Mouse (Mus musculus) kidney, postnatal 0 days (tissue): Measurements from ENCODE around the gene Ppil4. TPM values are rescaled to one million over a fixed set of nuclear protein-coding genes. Genes with fewer than 3 reads are reported as not detected.

ENCODE experiments used
- ATAC-seq: fragments of 200-750 bp; cut with Nextera tagmentation; replicated peaks from 2 replicates; pipeline ENCODE4 v1.8.0; 2017; ENCODE audit warnings: low read depth, moderate number of reproducible peaks, moderate TSS enrichment, moderate library complexity; ENCODE audit not compliant: low FRiP score
- DNase-seq: peaks from one replicate; pipeline ENCODE4 v3.0.0-alpha.2; 2016; ENCODE audit warnings: low spot score
- H3K27ac ChIP-seq: fragments of 300-500 bp; sonication (generic); 2 replicates; pipeline ENCODE4 v1.5.1; 2014; ENCODE audit warnings: mild to moderate bottlenecking
- H3K27me3 ChIP-seq: fragments of 300-500 bp; sonication (generic); 2 replicates; pipeline ENCODE4 v1.6.1; 2014; ENCODE audit warnings: low read length, mixed read lengths; ENCODE audit not compliant: insufficient read depth
- H3K36me3 ChIP-seq: fragments of 300-500 bp; sonication (generic); 2 replicates; pipeline ENCODE4 v1.6.1; 2014; ENCODE audit warnings: low read length, mixed read lengths; ENCODE audit not compliant: insufficient read depth
- H3K4me1 ChIP-seq: fragments of 300-500 bp; sonication (generic); replicated peaks from 2 replicates; pipeline ENCODE4 v1.6.1; 2014; ENCODE audit warnings: antibody characterized with exemption, low read length, mixed read lengths; ENCODE audit not compliant: insufficient read depth
- H3K4me2 ChIP-seq: fragments of 300-500 bp; sonication (generic); 2 replicates; pipeline ENCODE4 v1.6.1; 2014; ENCODE audit warnings: mild to moderate bottlenecking, low read length, moderate library complexity, mixed read lengths
- H3K4me3 ChIP-seq: fragments of 300-500 bp; sonication (generic); replicated peaks from 2 replicates; pipeline ENCODE4 v1.5.1; 2014; ENCODE audit warnings: low read depth, low read length
- H3K9ac ChIP-seq: fragments of 300-500 bp; sonication (generic); 2 replicates; pipeline ENCODE4 v1.6.1; 2014; ENCODE audit warnings: low read depth, low read length
- H3K9me3 ChIP-seq: fragments of 300-500 bp; sonication (generic); replicated peaks from 2 replicates; pipeline ENCODE4 v1.6.1; 2016; ENCODE audit warnings: low read length, inconsistent platforms, mixed read lengths
- CTCF ChIP-seq: IDR thresholded peaks from 2 replicates; pipeline ENCODE4 v1.5.1; 2016; ENCODE audit warnings: antibody characterized with exemption, low read depth, mild to moderate bottlenecking, moderate library complexity
- WGBS: fragments of 180-500 bp; shearing (Covaris S2); extraction: QIAGEN DNeasy Blood & Tissue Kit; methylation state at CpG from one replicate; pipeline ENCODE4 v1.1.7; 2014; 5-methylcytosine and 5-hydroxymethylcytosine counted together
- polyA plus RNA-seq: library from polyadenylated mRNA; unstranded; fragments of >200 nt; fragmentation: Nextera tagmentation; extraction: Ambion mirVana; gene quantifications from 2 replicates; pipeline ENCODE4 v1.2.1, GENCODE M21; 2015

Ppil4 gene
- polyA plus RNA-seq, 1 experiment from 2014 or later, result 32.2 TPM

DNA sequence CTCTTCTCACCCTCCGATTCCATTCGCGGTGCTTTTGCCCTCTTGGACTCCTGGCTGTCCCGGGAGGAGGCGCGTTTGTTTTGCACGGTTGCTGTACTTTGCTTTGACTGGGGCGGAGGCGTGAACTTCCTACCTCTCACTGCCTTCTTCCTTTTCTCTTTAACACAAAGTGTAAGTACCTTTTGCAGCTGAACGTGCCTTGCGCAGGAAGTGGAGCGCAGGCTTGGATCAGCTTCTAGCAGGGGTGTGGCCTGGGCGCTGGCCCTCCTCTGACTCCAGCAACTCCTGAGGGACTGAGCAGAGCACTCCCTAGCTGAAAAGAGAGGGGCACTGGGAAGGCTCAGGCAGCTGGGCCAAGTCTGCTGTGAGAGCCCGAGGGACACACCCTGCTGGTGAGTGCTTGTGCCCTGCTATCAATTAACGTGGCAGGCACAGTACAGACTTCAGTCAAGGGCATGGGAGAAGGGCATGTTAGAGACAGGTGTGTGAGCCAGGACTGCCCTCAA lies 39.5 kb downstream of the Ppil4 start, which contains the start of gene Zc3h12d:
TSS of gene Zc3h12d (plus strand) at position 300 of the 506 bp plus-strand sequence.
- no peaks in the 10 kb centered on the region for H3K27me3 ChIP-seq
- no peaks in the 10 kb centered on the region for H3K9me3 ChIP-seq
- TF ChIP-seq CTCF, result no peak
- WGBS, result under 1% methylated on average over 15 of the region's 15 CpGs
- H3K36me3 ChIP-seq, result no peaks in the 10 kb centered on the region
- 0 out of 2 replicates have a peak within 1 kb of the TSS, but pooled peaks have one; percentile 5 for H3K9ac ChIP-seq
- peaks cover 6% of the 10 kb centered on the region; the same call in 1 of the 2 replicates for H3K4me1 ChIP-seq
- ATAC-seq, result peak; percentile 82
- 0 out of 2 replicates have a peak within 1 kb of the TSS, but pooled peaks have one; percentile 16 for H3K27ac ChIP-seq
- peak within 1 kb of the TSS; percentile 60 for H3K4me2 ChIP-seq
- peak within 1 kb of the TSS; percentile 23 for H3K4me3 ChIP-seq
- DNase-seq, result peak; percentile 54

DNA sequence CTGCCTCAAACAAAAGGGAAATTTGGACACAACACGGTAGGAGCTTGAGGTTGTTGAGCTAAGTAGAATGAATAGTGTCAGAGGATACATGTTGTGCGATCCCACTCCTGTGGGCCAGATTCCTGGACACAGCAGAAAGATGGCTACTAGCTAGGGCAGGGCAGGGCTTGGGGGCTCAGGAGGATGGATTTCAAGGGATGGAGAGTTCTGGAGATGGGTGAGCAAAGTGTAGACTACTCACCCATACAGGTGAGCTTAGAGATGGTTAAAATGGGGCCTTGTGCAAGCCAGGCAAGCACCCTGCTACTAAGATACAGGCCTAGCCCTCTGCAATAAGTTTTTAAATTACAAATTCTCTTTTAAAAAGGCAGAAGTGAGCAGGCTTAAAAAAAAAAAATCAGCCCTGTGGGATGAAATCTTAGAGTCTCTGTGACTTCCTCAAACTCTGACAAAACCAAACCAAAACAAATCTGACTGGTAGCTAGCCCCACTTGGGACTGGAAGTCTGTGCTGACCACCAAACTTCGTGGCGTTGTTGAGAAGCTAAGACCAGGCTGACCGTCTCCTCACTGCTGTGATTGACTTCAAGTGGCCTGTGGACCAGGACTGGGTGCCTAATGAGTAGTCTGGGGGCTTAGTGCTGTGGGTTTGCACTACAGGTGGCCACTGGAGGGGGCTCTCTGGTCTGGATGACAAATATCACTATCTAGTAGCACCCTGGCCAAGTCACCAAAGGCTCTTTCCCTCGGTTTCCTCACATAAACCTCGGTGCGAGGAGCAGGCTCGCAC lies 40.9 kb downstream of the Ppil4 start:
- no peak for TF ChIP-seq CTCF
- H3K36me3 ChIP-seq, result no peaks in the 10 kb centered on the region
- no peak overlapping the region for H3K4me3 ChIP-seq
- H3K27me3 ChIP-seq, result no peaks in the 10 kb centered on the region
- H3K4me1 ChIP-seq, result peaks cover 6% of the 10 kb centered on the region; the same call in 1 of the 2 replicates
- no peak overlapping the region for H3K9ac ChIP-seq
- no peak overlapping the region for H3K4me2 ChIP-seq
- DNase-seq (no peak), ATAC-seq (no peak)
- no peaks in the 10 kb centered on the region for H3K9me3 ChIP-seq
- WGBS, result 85% methylated on average over 9 of the region's 9 CpGs
- H3K27ac ChIP-seq, result no peak overlapping the region

DNA sequence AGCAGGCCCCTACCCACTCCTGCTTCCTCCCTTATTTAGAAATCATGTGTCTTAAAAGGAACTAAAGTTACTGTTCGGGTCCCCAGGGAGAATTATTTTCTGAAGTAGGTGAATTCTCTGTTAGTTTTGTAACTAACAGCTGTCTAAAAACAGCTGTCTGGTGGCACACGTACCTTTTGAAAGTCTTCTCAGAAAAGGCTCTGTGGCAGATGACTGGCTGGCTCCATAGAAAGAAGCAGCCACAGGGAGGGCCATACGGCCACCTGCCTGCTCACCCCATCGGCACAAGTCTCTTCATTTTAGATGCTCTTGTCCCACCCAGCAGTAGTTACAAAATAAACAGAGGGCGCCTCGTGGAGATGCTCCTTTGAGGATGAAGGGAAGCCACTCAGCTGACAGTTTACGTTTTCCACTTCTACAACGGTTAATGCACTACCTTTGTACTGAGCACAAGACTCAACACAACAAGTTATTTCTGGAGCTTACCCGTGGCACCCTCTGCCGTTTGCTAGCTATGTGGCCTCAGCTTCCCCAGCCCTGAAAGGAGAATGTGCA lies 42.1 kb downstream of the Ppil4 start:
- no peak for TF ChIP-seq CTCF

DNA sequence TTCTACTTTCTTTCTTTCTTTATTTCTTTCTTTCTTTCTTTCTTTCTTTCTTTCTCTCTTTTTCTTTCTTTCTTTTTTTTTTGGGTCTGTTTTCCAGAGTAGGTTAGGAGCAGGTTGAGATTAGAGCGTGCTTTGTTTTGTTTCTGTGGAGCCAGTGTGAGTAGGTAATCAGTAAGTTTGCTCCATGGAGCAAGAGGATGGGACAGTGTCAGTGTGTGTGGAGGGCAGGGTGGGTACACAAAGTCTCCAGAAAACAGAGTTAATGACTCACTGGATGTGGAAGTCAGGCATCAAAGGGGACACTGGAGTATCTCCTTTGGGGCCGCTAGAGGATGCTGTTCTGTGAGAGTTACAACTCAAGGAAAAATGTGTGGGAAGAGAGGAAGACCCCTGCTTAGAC lies 44.2 kb downstream of the Ppil4 start:
- Histone ChIP-seq H3K27me3 (no peaks in the 10 kb centered on the region), H3K27ac (no peak overlapping the region), H3K4me3 (no peak overlapping the region), H3K4me1 (peaks cover 6% of the 10 kb centered on the region; the same call in 1 of the 2 replicates), H3K9me3 (no peaks in the 10 kb centered on the region), H3K4me2 (no peak overlapping the region), H3K9ac (no peak overlapping the region), H3K36me3 (no peaks in the 10 kb centered on the region)
- DNase-seq (no peak), ATAC-seq (no peak)
- 72% methylated on average over 2 of the region's 2 CpGs for WGBS
- TF ChIP-seq CTCF, result peak; percentile 8; the same call in 1 of the 2 replicates

More for the DNA sequence above, 42.1 kb downstream of the Ppil4 start:
- no peak overlapping the region for H3K9ac ChIP-seq
- DNase-seq, result no peak
- no peak for ATAC-seq
- no peak overlapping the region for H3K4me3 ChIP-seq
- 68% methylated on average over 10 of the region's 10 CpGs for WGBS
- H3K27ac ChIP-seq, result no peak overlapping the region
- no peak overlapping the region for H3K4me2 ChIP-seq
- H3K9me3 ChIP-seq, result no peaks in the 10 kb centered on the region
- peaks cover 6% of the 10 kb centered on the region; the same call in 1 of the 2 replicates for H3K4me1 ChIP-seq
- H3K27me3 ChIP-seq, result no peaks in the 10 kb centered on the region
- H3K36me3 ChIP-seq, result no peaks in the 10 kb centered on the region

DNA sequence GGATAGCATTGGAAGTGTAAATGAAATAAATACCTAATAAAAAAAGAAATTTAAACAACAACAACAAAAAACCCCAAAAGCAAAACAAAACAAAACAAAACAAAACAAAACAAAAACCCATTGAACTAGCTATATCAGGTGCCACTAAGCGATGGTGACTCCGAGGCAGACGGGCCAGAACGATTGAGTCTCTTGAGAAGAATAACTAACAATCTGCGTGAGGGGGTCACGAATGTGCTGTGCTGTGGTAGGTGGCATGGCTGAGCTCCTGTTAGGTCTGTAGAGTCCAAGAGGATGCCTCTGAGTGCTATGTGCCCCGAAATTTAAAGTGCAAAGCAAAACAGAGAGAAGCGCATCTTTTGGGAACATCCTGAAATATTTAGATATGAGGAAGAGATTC lies 44.8 kb downstream of the Ppil4 start:
- peaks cover under 1% of the 10 kb centered on the region; the same call in 1 of the 2 replicates for H3K4me1 ChIP-seq
- 93% methylated on average over 8 of the region's 8 CpGs for WGBS
- no peak for DNase-seq
- H3K4me3 ChIP-seq, result no peak overlapping the region
- no peak overlapping the region for H3K27ac ChIP-seq
- no peak overlapping the region for H3K9ac ChIP-seq
- no peak for TF ChIP-seq CTCF
- no peak for ATAC-seq
- H3K27me3 ChIP-seq, result no peaks in the 10 kb centered on the region
- H3K4me2 ChIP-seq, result no peak overlapping the region
- no peaks in the 10 kb centered on the region for H3K36me3 ChIP-seq
- H3K9me3 ChIP-seq, result no peaks in the 10 kb centered on the region

DNA sequence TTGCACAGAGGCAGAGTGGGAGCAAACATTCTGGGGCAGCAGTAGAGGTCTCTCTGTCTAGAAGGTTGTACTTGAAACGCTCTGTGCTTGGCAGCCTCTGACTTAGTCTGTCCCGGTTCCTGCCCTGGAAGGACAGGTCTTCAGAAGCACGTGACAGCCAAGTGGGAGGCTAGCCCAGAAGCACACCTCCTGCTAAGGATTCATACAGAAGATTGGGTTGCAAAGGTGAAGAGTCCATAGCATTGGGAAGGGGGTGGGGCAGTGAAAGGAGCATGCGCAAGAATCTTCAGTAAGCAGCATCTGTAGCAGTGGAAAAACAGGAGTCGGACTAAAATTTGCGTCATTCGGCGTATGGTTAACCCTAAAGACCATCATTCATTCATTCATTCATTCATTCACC lies 45.3 kb downstream of the Ppil4 start:
- WGBS, result 87% methylated on average over 8 of the region's 8 CpGs
- H3K9ac ChIP-seq, result no peak overlapping the region
- H3K27ac ChIP-seq, result no peak overlapping the region
- no peaks in the 10 kb centered on the region for H3K27me3 ChIP-seq
- ATAC-seq, result no peak
- no peaks in the 10 kb centered on the region for H3K4me1 ChIP-seq
- no peak for TF ChIP-seq CTCF
- DNase-seq, result no peak
- no peaks in the 10 kb centered on the region for H3K36me3 ChIP-seq
- H3K4me2 ChIP-seq, result no peak overlapping the region
- H3K9me3 ChIP-seq, result no peaks in the 10 kb centered on the region
- no peak overlapping the region for H3K4me3 ChIP-seq
